Mouse (Mus musculus) thymus, adult 2 months (tissue): ENCODE results near the gene Ccnb1.

ENCODE experiments used
- CTCF ChIP-seq: fragments of 200-500 bp; IDR thresholded peaks from 2 replicates; pipeline ENCODE4 v1.5.1; 2012; ENCODE audit warnings: mild to moderate bottlenecking, control low read depth, low read length, moderate library complexity, borderline replicate concordance; ENCODE audit not compliant: control insufficient read depth, poor library complexity, insufficient read depth; ENCODE audit errors: extremely low read depth
- POLR2A ChIP-seq: fragments of 200-500 bp; IDR thresholded peaks from 2 replicates; pipeline ENCODE4 v1.6.1; 2012; ENCODE audit warnings: mild to moderate bottlenecking, low read length, control low read depth, moderate library complexity; ENCODE audit not compliant: control insufficient read depth, poor library complexity, insufficient read depth; ENCODE audit errors: extremely low read depth

- TF ChIP-seq POLR2A (0 out of 2 replicates have a peak, but pooled peaks have one; percentile 10), CTCF (no peak)
These were observed 56.1 kb downstream of the Ccnb1 start for GRCm38 (mm10) chr13:100730153-100730860.
